Mouse (Mus musculus) G1E (cell line): ENCODE measurements around the gene Prdm16.

Source experiments
- CTCF ChIP-seq: IDR thresholded peaks from 2 replicates; pipeline ENCODE4 v1.5.1; 2012; ENCODE audit warnings: low read depth, low read length, inconsistent platforms, mixed read lengths
- GATA1 ChIP-seq: IDR thresholded peaks from 2 replicates; pipeline ENCODE4 v1.6.1; 2012; ENCODE audit warnings: borderline replicate concordance, low read length, inconsistent platforms, mixed read lengths
- GATA2 ChIP-seq: IDR thresholded peaks from 2 replicates; pipeline ENCODE4 v1.6.1; 2012; ENCODE audit warnings: low read depth, low read length, inconsistent platforms, borderline replicate concordance
- POLR2AphosphoS5 ChIP-seq: IDR thresholded peaks from 2 replicates; pipeline ENCODE4 v1.6.1; 2012; ENCODE audit warnings: low read depth, low read length, inconsistent platforms; ENCODE audit not compliant: insufficient replicate concordance
- TAL1 ChIP-seq: conservative IDR thresholded peaks from 2 replicates; pipeline ENCODE4 v1.6.1; 2012; ENCODE audit warnings: low read depth, low read length, inconsistent platforms, mixed read lengths

DNA sequence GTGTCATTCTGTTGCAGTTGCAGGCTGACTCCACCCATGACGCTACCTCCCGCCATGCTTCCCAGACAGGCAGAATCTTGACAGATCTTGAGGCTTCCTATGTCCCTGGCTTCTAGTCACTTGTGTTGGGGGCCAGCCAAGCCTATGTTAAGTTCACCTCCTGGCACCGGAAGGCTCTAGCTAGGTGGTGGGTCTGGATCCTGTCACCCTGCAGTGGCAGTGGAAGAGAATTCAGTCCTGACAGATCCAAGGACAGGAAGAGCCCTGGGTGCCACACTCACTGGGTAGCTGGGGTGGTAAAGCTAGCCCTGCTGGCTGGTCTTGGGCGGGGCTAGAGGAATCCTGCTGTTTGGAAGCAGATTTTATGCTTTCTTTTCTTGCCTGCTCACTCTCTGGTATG, 311.3 kb downstream of the Prdm16 start:
- TF ChIP-seq CTCF (no peak), GATA1 (no peak), POLR2AphosphoS5 (no peak), TAL1 (no peak), GATA2 (no peak)
